Mouse (Mus musculus): ENCODE data around the gene Pla2g2c. TPM values are rescaled to one million over a fixed set of nuclear protein-coding genes. Genes with fewer than 3 reads are reported as not detected.

Pla2g2c gene
- polyA plus RNA-seq, 1 experiment from 2014 or later: 0.41 TPM

DNA sequence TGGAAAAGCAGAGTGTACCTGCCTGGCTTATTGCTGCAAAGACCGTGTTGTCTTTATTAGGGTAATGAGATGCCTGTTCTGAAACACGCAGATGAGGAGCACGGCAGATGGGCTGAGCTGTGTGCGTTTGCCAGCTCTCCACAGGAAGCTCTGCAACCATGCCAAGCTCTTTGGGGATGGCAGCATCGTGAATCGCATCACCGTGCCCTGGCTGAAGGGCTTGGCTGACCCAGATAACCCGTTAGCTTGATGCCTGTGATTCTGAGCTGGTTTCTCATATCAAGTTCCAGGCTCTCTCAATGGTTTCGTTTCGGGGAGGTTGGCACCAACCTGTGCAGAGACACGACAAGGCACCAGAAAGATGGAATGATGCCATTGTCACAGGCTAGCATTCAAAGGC, 14.0 kb upstream of the Pla2g2c start:
- no peak overlapping the region for H3K27ac ChIP-seq
- no peak overlapping the region for H3K9ac ChIP-seq
- H3K27me3 ChIP-seq: no peaks in the 10 kb centered on the region
- no peak overlapping the region for H3K4me3 ChIP-seq
- ATAC-seq (ENCODE audit: insufficient number of reproducible peaks, insufficient read depth, low FRiP score, low TSS enrichment): no peak
- H3K4me1 ChIP-seq: peaks cover 5% of the 10 kb centered on the region; the same call in 1 of the 2 replicates
- no peak overlapping the region for H3K4me2 ChIP-seq (replicated peaks)
- 83% methylated on average over 11 of the region's 11 CpGs for WGBS
- no peaks in the 10 kb centered on the region for H3K36me3 ChIP-seq
- no peaks in the 10 kb centered on the region for H3K9me3 ChIP-seq

DNA sequence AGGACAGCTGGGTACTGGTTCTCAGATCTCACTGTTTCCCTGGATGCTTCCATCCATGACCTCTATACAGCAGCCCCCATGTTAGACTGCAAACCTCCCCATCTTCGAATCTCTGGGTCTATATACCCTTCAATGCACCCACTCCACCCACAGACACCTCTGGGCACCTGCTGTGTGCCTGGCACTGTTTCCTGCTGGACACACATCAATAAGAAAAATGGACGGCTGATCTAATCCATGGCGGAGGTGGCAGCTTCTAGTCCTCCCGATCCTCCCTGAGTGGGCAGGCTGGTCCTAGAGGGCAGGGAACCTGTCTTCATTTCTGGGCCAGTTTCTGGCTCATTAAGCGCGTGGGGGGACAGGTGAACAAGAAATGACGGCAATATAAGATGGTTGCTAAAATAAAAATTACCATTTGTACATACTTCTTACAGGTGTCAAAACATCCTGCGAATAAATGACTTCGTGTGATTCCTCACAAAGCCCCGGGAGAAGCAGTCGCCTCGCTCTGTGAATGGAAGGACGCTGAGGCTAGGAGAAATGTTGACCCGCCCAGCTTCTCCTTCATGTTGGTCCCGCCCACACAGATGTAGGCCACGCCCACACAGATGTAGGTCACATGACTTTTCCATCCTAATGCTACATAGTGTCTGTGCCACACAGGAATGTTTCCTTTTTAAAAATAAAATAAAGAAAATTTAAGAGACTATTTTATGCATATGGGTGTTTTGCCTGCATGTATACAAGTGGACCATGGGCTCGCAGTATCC, 13.4 kb upstream of the Pla2g2c start:
- no peaks in the 10 kb centered on the region for H3K27me3 ChIP-seq
- H3K4me2 ChIP-seq (replicated peaks): no peak overlapping the region
- H3K4me1 ChIP-seq: peaks cover 5% of the 10 kb centered on the region; the same call in 1 of the 2 replicates
- no peaks in the 10 kb centered on the region for H3K9me3 ChIP-seq
- no peak overlapping the region for H3K4me3 ChIP-seq
- no peak for ATAC-seq (ENCODE audit: insufficient number of reproducible peaks, insufficient read depth, low FRiP score, low TSS enrichment)
- WGBS: 66% methylated on average over 17 of the region's 17 CpGs
- H3K27ac ChIP-seq: no peak overlapping the region
- H3K36me3 ChIP-seq: no peaks in the 10 kb centered on the region
- no peak overlapping the region for H3K9ac ChIP-seq

DNA sequence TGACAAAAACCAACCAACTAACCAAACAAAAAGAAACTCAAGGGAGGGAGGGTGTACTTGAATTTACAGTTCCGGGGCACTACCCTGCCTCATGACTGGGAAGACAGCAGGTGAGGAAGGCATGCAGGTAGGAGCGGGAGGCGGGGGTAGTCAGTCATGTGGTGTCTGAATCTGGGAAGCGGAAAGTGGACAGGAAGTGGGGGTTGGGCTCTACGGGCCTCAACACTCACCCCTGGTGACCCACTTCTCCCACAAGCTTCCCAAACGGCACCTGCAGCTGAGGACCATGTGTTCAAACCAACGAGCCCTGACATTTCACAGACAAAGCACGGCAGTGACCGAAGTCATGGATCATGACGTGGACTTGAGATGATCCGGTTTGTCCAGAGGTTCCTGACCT, 12.5 kb upstream of the Pla2g2c start:
- ATAC-seq (ENCODE audit: insufficient number of reproducible peaks, insufficient read depth, low FRiP score, low TSS enrichment): no peak

DNA sequence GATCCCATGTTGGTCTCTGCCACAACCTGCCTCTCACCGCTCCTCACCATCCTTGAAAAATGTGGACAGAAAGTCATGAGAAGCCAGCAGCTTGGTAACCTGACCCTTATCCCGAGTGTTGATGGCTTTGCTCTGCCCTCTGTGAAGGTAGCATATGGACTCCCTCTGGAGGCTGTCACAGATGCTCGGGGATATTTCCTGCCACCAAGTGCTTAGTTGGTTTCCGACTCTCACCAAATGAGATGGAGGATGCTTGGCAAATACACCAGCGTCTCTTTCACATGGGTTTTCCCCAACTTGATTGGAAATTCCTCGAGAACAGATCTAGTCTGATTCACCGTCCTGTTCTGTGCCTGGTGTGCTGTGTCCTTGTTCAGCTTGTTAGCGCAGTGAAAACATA, 12.0 kb upstream of the Pla2g2c start:
- no peak overlapping the region for H3K9ac ChIP-seq
- no peaks in the 10 kb centered on the region for H3K27me3 ChIP-seq
- no peaks in the 10 kb centered on the region for H3K36me3 ChIP-seq
- H3K27ac ChIP-seq: no peak overlapping the region
- H3K4me2 ChIP-seq (replicated peaks): no peak overlapping the region
- no peak overlapping the region for H3K4me3 ChIP-seq
- WGBS: 73% methylated on average over 8 of the region's 8 CpGs
- H3K9me3 ChIP-seq: no peaks in the 10 kb centered on the region
- ATAC-seq (ENCODE audit: insufficient number of reproducible peaks, insufficient read depth, low FRiP score, low TSS enrichment): no peak
- H3K4me1 ChIP-seq: peaks cover 5% of the 10 kb centered on the region; the same call in 1 of the 2 replicates

More for the DNA sequence above, 12.5 kb upstream of the Pla2g2c start:
- Histone ChIP-seq H3K4me2 (replicated peaks) (no peak overlapping the region), H3K4me1 (peaks cover 5% of the 10 kb centered on the region; the same call in 1 of the 2 replicates), H3K4me3 (no peak overlapping the region), H3K27ac (no peak overlapping the region), H3K27me3 (no peaks in the 10 kb centered on the region), H3K9me3 (no peaks in the 10 kb centered on the region), H3K9ac (no peak overlapping the region), H3K36me3 (no peaks in the 10 kb centered on the region)
- 84% methylated on average over 11 of the region's 11 CpGs for WGBS

DNA sequence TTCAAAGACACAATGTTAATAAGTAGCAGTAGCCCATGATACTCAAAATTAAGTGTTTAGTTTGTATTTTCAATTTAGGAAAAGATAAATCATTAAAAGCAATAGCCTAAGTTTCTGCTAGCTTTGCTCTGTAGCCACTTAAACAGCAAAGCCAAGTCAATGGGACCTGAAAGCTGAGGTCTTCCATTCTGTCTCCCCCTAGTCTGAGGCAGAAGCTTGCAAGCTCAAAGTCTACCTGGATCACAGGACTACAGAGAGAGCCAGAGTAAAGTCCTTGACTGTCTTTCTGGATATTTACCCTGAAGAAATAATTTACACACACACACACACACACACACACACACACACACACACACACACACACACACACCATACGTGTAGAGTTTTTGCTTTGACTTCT, 10.4 kb upstream of the Pla2g2c start:
- WGBS: 70% methylated on average over 1 of the region's 1 CpGs
- H3K4me2 ChIP-seq (replicated peaks): no peak overlapping the region
- no peak overlapping the region for H3K4me3 ChIP-seq
- H3K27ac ChIP-seq: no peak overlapping the region
- no peaks in the 10 kb centered on the region for H3K27me3 ChIP-seq
- H3K9me3 ChIP-seq: no peaks in the 10 kb centered on the region
- no peaks in the 10 kb centered on the region for H3K36me3 ChIP-seq
- peaks cover 5% of the 10 kb centered on the region; the same call in 1 of the 2 replicates for H3K4me1 ChIP-seq
- H3K9ac ChIP-seq: no peak overlapping the region
- ATAC-seq (ENCODE audit: insufficient number of reproducible peaks, insufficient read depth, low FRiP score, low TSS enrichment): no peak

DNA sequence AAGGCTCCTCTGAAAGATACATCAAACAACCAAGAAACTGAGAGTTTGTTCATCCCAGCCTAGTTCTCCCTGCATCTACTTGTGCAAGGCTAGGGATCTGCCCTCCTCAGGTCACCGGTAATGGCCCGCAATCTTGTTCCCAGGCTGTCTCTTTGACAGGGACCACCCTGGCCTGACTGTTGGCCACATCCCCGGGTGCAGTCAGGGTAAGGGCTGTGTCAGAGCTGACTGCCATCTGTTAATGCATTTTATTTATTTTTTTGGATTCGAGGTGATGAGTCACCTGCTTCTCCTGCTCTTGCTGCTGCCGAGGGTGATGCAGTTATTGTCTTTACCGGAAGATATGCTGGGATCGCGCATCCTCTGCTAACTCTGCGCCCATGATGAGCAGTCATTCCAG, 7.9 kb upstream of the Pla2g2c start:
- no peaks in the 10 kb centered on the region for H3K4me1 ChIP-seq
- H3K9ac ChIP-seq: no peak overlapping the region
- H3K9me3 ChIP-seq: no peaks in the 10 kb centered on the region
- no peak for ATAC-seq (ENCODE audit: insufficient number of reproducible peaks, insufficient read depth, low FRiP score, low TSS enrichment)
- no peak overlapping the region for H3K4me2 ChIP-seq (replicated peaks)
- no peak overlapping the region for H3K4me3 ChIP-seq
- WGBS: 83% methylated on average over 9 of the region's 9 CpGs
- H3K36me3 ChIP-seq: no peaks in the 10 kb centered on the region
- H3K27ac ChIP-seq: no peak overlapping the region
- no peaks in the 10 kb centered on the region for H3K27me3 ChIP-seq

DNA sequence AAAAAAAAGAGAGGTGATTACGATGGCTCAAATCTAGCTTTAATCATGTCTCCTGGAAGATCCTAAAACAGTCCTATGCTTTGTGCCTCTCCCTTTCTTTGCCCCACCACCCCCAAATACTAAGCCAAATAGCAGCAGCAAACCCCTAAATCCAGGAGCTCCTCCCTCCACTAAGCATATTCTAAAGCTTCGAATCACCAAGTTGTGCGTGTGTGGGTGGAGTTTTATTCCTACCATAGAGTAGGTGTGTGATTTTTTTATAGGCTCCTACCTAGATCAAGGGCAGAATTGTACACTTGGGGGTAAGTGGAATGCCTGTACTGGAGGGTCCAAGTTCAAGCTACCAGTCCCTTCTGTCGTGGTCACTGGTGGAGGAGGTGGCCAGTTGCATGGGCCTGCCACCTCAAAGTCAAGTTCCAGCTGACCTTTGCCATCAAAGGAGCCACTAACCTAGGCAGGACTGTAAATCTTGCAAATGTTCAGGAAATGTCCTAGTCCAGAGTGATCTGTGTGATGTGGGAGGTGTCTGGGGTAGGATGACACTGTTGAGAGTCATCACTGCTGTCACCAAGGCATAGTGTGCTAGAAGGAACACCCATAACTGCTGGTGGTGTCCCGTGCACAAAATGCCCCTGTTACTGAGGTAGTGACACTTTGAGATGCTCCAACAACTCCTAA, 5.9 kb upstream of the Pla2g2c start:
- Histone ChIP-seq H3K9me3 (no peaks in the 10 kb centered on the region), H3K27ac (no peak overlapping the region), H3K9ac (no peak overlapping the region), H3K27me3 (no peaks in the 10 kb centered on the region), H3K36me3 (no peaks in the 10 kb centered on the region), H3K4me1 (peaks cover under 1% of the 10 kb centered on the region), H3K4me3 (no peak overlapping the region), H3K4me2 (replicated peaks) (no peak overlapping the region)
- WGBS: 85% methylated on average over 5 of the region's 5 CpGs
- ATAC-seq (ENCODE audit: insufficient number of reproducible peaks, insufficient read depth, low FRiP score, low TSS enrichment): no peak

DNA sequence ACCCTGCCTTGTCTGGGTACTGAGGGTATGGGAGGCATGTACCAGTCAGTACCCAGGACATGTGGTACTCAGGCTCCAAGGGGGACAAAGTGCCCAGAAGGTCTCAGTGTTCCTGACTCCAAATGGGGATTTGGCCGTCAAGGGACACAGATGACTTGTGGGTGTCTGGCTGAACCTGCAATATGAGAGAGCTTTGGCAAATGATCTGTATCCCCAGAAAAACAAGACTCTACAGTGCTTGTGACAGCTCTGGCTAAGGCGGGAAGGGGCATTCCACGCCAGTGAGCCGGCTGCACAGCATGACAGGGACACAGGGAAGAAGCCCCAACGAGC, 5.4 kb upstream of the Pla2g2c start:
- Histone ChIP-seq H3K36me3 (no peaks in the 10 kb centered on the region), H3K4me1 (peaks cover 6% of the 10 kb centered on the region), H3K9ac (no peak overlapping the region), H3K4me3 (no peak overlapping the region), H3K4me2 (replicated peaks) (no peak overlapping the region), H3K9me3 (no peaks in the 10 kb centered on the region), H3K27me3 (no peaks in the 10 kb centered on the region), H3K27ac (no peak overlapping the region)
- 82% methylated on average over 5 of the region's 5 CpGs for WGBS
- ATAC-seq (ENCODE audit: insufficient number of reproducible peaks, insufficient read depth, low FRiP score, low TSS enrichment): no peak

DNA sequence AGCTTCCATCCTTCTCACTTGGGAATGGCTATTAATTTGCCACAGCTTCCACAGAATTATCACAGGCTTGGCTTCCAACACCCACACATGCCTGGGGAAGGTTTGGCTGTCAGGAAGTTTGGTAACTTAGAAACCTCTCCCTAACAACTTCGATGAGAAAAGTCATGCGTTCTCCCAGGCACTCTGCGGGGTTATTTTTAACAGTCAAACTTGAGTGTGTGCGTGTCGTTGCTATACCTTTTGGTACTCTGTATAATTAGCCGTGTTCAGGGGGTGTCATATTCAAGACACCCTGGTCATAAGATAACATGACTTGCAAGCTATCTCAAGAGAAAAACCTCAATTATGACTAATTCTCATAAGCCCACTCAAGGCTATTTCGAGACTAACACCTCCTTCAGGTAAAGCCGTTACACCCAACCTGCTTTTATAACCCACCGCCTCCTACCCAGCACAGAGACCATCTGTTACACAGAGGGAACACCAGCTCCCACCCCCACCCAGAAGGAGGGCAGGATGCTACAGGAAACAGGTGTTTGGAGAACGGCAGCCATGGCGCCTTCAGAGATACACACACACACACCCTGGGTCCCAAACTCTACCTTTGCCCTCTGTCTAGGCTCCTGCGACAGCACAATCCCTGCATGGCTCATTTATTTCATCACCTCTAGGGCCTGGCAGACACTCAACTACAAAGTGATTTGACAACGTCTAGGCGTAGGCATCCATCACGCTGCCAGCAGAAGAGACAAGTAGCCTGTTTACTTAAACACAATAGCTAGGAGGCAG, 905 bp upstream of the Pla2g2c start:
- H3K27me3 ChIP-seq: no peaks in the 10 kb centered on the region
- H3K9me3 ChIP-seq: no peaks in the 10 kb centered on the region
- no peak overlapping the region for H3K4me3 ChIP-seq
- no peak overlapping the region for H3K9ac ChIP-seq
- no peak overlapping the region for H3K27ac ChIP-seq
- WGBS: 73% methylated on average over 15 of the region's 15 CpGs
- ATAC-seq (ENCODE audit: insufficient number of reproducible peaks, insufficient read depth, low FRiP score, low TSS enrichment): no peak
- no peak overlapping the region for H3K4me2 ChIP-seq (replicated peaks)
- H3K4me1 ChIP-seq: peaks cover 21% of the 10 kb centered on the region
- H3K36me3 ChIP-seq: no peaks in the 10 kb centered on the region

DNA sequence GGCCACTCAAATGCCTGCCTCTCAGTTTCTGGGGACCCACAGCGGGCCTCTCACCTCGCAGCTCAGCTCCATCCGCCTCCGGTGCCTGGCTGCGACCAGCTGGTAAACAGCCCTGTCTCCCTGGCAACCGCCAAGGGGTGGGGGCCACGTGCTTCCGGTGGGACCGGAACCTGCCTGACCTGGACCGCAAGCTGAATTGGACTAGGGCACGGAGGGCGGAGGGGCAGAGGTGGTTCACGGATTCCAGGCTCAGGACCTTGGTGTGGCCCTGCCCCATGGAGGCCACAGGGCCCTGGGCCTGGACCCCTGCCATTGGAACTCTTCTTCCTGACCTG, 502 bp downstream of the Pla2g2c start:
- Histone ChIP-seq H3K27ac (peak overlapping the region; percentile 47; the same call in 1 of the 2 replicates), H3K27me3 (no peaks in the 10 kb centered on the region), H3K9me3 (no peaks in the 10 kb centered on the region), H3K4me1 (peaks cover 21% of the 10 kb centered on the region), H3K4me2 (replicated peaks) (peak overlapping the region; percentile 54), H3K36me3 (no peaks in the 10 kb centered on the region), H3K9ac (peak overlapping the region; percentile 28; the same call in 1 of the 2 replicates), H3K4me3 (peak overlapping the region; percentile 29)
- WGBS: 5% methylated on average over 13 of the region's 13 CpGs
- peak; percentile 67; the same call in 1 of the 2 replicates for ATAC-seq (ENCODE audit: insufficient number of reproducible peaks, insufficient read depth, low FRiP score, low TSS enrichment)

DNA sequence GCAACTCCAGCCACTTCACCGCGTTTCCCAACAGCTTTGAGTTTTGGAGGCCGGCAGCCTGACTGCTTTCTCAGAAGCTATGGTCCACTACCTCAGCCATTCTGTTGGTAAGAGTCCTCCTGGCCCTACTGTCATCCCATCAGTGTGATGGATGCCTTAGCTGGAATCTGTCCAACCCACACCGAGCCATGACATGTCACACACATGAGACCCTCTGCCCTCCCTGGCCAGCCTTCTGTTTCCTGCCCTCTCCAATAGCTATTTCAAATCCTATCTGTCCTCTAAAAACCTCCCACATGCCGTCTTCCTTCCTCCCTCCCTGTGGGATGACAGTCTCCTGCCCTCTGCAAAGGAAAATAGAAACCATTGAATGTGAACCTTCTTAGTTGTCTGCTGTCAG, 1.2 kb downstream of the Pla2g2c start:
- H3K27me3 ChIP-seq: no peaks in the 10 kb centered on the region

More for the DNA sequence above, 1.2 kb downstream of the Pla2g2c start:
- peaks cover 21% of the 10 kb centered on the region for H3K4me1 ChIP-seq
- no peak overlapping the region for H3K4me3 ChIP-seq
- no peak overlapping the region for H3K9ac ChIP-seq
- H3K9me3 ChIP-seq: no peaks in the 10 kb centered on the region
- no peaks in the 10 kb centered on the region for H3K36me3 ChIP-seq
- no peak for ATAC-seq (ENCODE audit: insufficient number of reproducible peaks, insufficient read depth, low FRiP score, low TSS enrichment)
- 0 out of 2 replicates have a peak overlapping the region, but pooled peaks have one; percentile 1 for H3K27ac ChIP-seq
- 80% methylated on average over 5 of the region's 5 CpGs for WGBS
- H3K4me2 ChIP-seq (replicated peaks): no peak overlapping the region

All from embryonic facial prominence, embryonic 12.5 days (tissue).